Mouse (Mus musculus) brain, adult 2 months (tissue): Measurements from ENCODE around the gene Rbm28.
A peak's percentile ranks its signal among the peaks of the same experiment; 100 is the strongest.

Experiments
- DNase-seq: peaks from one replicate; pipeline ENCODE4 v3.0.0; 2011; ENCODE audit warnings: low read depth, low spot score

Rbm28 gene

DNA sequence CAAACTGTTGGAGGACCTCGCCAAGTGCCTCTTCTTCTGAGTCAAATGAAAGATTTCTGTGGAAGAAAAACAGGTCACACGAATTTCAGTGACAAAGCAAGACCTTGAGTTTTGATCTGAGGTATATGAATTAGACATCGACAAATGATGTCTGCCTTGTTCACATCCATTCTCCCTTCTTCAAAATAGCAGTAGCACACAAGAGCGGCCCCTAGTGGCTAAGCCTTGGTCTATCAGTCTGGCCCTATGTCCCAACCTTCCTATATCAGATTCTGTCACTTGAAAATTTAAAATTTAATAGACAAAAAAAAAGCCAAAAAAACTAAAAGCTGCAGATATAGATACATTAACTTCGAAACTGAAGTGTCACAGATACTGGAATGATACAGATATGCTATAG lies 21.2 kb downstream of the Rbm28 start:
- DNase-seq = peak; percentile 86

DNA sequence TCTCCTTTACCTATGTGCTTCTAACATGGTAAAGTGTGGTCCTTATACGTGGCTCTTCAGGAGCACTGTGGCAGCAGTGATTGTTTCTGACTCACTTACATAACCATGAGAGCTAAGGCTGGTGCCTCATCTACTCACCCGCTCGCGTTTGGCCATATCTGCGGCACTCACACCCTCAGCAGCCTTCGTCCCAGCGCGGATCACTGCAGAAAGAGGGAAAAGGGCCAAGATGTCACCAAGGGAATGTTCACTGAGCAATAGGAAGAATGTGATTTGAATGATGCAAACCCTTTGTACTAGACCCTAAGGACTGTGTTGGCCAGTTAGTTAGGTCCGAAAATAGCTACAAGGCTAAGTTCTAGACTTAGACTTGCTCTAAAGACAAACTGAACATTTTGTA lies 27.4 kb downstream of the Rbm28 start:
- DNase-seq = no peak

- no peak for DNase-seq
These were observed 31.7 kb downstream of the Rbm28 start for GRCm38 (mm10) chr6:29133100-29133499.

- DNase-seq = peak; percentile 49
These were observed 37.9 kb downstream of the Rbm28 start for GRCm38 (mm10) chr6:29126878-29127426.

GRCm38 (mm10) chr6:29119990-29120389 lies 44.8 kb downstream of the Rbm28 start:
- DNase-seq = peak; percentile 44

GRCm38 (mm10) chr6:29118963-29119362 lies 45.8 kb downstream of the Rbm28 start:
- no peak for DNase-seq

GRCm38 (mm10) chr6:29118231-29118630 lies 46.6 kb downstream of the Rbm28 start:
- DNase-seq = no peak

DNA sequence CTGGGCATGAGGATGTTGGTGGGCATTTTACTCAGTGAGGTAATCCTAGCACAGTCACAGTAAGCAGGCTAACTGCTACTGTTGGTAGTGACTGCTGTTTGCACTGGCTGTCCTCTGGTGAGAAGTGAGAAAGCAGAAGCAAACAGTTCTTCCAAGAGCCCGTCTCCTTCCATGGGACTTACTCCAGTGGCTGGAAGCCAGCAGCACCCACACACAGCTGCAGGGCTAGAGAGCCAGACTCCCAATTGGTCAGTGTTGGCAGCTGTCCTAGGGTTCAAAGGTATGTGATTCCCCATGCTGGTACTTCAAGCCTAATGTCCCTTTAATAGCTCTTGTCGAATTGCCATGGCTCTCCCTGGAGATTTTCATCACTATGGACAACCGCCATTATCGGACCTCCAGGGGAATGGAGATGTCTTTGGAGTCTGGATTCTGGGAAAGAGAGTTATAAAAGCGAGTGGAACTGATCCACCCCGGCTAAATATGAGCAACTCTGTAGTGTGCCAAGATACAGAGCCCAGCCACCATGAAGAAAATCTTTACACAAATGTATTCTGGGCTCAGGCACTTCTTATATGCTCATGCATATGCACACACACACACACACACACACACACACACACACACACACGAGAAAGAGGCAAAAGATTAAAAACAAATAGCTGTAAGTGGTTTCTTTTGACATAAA lies 47.2 kb downstream of the Rbm28 start:
- DNase-seq = peak; percentile 68

DNA sequence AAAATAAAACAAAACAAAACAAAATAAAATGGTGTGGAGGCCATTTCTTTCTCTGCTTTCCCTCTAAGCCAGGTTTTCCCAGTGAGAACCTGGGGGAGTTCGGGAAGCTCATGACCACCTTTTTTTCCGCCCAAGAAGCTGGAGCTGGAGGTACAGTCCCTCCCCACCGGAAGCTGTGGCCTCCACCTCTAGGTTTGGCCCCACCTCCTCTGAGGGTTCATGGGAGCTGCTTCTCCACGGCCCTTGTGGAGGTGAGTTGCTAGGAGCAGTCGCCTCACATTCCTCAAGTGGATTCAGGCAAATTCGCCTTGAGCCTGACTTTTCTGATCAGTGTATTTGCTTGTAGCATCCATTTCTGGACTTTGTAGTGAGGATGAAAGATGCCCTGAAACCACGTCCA lies 49.0 kb downstream of the Rbm28 start:
- no peak for DNase-seq

DNA sequence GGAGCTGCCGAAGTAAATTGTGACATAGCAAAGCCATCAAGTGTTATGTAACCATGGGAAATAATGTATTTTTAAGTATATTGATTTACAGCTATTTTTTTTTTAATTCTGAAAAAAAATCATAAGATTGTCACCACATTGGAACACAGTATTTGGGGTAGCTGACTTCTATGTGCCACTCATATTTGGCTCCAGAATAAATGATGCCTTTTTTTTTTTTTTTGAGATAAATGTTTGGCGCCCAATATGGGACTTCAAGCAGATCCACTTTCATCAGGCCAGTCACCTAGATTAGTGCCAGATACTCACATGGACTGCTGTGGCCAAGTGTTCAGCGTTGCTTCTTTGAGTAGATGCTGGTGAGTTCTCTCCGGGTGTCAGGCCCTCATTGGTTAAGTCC lies 53.3 kb downstream of the Rbm28 start:
- no peak for DNase-seq

- DNase-seq = no peak
These were observed 56.4 kb downstream of the Rbm28 start for GRCm38 (mm10) chr6:29108376-29108775.

DNA sequence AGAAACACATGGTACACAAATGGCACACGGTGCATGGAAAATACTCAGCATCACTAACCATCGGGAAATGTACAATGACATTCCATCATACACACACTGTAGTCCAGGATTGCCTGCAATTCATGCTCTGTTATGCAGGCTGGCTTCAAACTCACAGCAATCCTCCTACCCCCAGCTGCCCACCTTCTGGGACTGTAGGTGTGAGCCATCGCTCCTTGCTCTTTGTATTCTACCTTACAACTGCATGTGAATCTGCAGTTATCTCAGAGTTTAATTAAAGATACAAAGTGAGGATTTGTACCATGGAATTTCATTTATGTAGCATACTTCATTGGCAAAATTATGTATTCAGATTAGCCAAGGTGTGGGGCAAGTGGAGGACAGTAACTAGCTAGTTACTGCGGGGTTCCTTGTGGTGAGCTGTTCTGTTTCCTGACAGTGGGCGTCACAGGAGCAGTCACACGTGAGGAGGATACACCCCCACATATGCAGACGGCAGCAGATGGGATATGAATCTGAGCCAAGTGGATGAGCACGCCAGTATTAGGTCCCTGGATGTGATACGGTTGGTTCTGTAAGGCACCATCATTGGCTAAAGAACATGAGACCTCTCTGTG lies 63.5 kb downstream of the Rbm28 start:
- peak; percentile 80 for DNase-seq

DNA sequence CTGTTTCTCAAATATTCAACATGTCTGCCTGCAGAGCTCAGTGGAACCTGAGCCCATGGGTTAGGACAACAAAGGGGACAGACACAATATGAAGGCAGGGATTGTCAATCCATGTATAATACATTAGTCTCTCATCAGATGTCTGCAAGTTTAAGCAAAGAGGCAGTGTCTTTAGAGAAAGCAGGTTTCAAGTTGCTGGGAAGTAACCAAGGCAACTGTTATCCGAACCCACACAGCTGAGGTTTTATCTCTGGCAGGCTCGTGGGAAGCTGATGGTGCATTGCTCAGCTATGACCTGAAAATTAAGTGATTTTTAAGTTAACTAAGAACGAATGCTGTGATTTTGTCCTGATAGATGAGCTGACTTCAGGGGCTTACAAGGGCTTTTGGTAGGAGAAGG lies 64.4 kb downstream of the Rbm28 start:
- peak; percentile 84 for DNase-seq

- peak; percentile 77 for DNase-seq
These were observed 65.2 kb downstream of the Rbm28 start for GRCm38 (mm10) chr6:29099536-29100170.

GRCm38 (mm10) chr6:29092904-29093303 lies 71.9 kb downstream of the Rbm28 start:
- peak; percentile 45 for DNase-seq

DNA sequence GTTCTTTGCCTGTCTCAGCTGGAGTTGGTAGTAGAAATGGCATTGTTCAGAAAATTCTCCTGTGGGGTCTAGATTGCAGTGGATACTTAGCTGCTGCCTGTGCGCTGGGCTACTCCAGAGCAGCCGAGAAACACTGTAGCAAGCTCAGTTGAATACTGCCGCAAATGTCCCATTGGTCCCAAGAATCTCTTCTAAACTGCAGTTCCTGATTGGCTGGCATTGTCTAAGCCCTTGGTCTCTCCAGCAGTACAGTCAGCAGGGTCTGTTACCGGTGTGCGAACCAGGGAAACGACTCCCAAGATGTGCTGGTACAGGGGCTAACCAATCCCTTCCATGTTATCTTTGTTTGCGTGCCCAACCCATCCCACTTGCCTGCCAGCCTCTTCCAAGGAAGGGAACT lies 72.6 kb downstream of the Rbm28 start:
- DNase-seq = no peak

GRCm38 (mm10) chr6:29087921-29088709 lies 76.7 kb downstream of the Rbm28 start:
- no peak for DNase-seq

- no peak for DNase-seq
These were observed 80.4 kb downstream of the Rbm28 start for GRCm38 (mm10) chr6:29084401-29084800.

DNA sequence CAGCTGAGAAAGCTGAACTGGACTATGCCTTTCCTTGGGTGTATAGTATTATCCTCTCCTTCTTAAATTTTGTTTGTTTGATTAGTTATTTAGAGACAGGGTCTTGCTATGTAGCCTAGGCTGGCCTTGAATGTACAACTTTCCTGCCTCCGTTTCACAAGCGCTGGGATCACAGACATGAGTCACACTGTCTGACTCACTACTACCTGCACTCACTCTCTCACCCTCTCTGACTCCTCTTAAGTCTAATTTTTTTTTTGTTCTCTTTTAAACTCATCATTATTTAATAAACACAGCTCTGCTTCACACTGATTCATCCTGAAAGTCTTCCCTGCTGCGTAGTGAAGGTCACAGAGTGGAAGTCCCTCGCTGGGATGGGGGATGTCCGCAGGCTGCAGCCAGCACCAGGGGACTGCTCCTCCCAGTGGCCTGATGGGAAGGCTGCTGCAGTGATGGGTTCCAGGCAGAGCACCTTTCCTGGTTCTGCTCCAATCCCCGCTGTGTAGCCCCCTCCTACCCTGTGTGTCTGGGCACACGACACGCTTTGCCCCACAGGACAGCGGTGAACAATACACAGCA lies 81.9 kb downstream of the Rbm28 start:
- peak; percentile 55 for DNase-seq

- DNase-seq = no peak
These were observed 82.9 kb downstream of the Rbm28 start for GRCm38 (mm10) chr6:29081826-29082363.

GRCm38 (mm10) chr6:29079291-29079690 lies 85.5 kb downstream of the Rbm28 start:
- DNase-seq = peak; percentile 89
